Mouse (Mus musculus) erythroblast, embryonic 14.5 days (primary cell): ENCODE measurements at regions not wholly inside any gene's neighbourhood (a gene's known extent, or its start where the extent isn't known, plus 50 kb on each side); places are given as distances from the start of the nearest gene placed in this dataset.
"Not testable (repeated sequence)": the region's sequence is repeated elsewhere in the genome, so short reads cannot be mapped to it uniquely, and the experiment has no call there.

Experiments used
- H3K27me3 ChIP-seq: 2 replicates; pipeline ENCODE4 v1.6.1; 2012; ENCODE audit warnings: inconsistent platforms; ENCODE audit not compliant: control insufficient read depth
- H3K36me3 ChIP-seq: 2 replicates; pipeline ENCODE4 v1.6.1; 2012; ENCODE audit warnings: mild to moderate bottlenecking, inconsistent platforms; ENCODE audit not compliant: control insufficient read depth
- H3K4me1 ChIP-seq: 2 replicates; pipeline ENCODE4 v1.6.1; 2012; ENCODE audit warnings: inconsistent platforms; ENCODE audit not compliant: control insufficient read depth
- H3K4me3 ChIP-seq: replicated peaks from 2 replicates; pipeline ENCODE3; 2012; ENCODE audit warnings: moderate library complexity, mild to moderate bottlenecking, inconsistent platforms
- H3K9me3 ChIP-seq: 2 replicates; pipeline ENCODE4 v1.6.1; 2012; ENCODE audit warnings: low read length, inconsistent platforms, mixed read lengths; ENCODE audit not compliant: control insufficient read depth
- GATA1 ChIP-seq: IDR thresholded peaks from 2 replicates; pipeline ENCODE4 v1.6.1; 2012; ENCODE audit warnings: low read length, inconsistent platforms, mixed read lengths
- TAL1 ChIP-seq: IDR thresholded peaks from 3 replicates; pipeline ENCODE4 v1.6.1; 2012; ENCODE audit warnings: low read length, inconsistent platforms, mixed read lengths

DNA sequence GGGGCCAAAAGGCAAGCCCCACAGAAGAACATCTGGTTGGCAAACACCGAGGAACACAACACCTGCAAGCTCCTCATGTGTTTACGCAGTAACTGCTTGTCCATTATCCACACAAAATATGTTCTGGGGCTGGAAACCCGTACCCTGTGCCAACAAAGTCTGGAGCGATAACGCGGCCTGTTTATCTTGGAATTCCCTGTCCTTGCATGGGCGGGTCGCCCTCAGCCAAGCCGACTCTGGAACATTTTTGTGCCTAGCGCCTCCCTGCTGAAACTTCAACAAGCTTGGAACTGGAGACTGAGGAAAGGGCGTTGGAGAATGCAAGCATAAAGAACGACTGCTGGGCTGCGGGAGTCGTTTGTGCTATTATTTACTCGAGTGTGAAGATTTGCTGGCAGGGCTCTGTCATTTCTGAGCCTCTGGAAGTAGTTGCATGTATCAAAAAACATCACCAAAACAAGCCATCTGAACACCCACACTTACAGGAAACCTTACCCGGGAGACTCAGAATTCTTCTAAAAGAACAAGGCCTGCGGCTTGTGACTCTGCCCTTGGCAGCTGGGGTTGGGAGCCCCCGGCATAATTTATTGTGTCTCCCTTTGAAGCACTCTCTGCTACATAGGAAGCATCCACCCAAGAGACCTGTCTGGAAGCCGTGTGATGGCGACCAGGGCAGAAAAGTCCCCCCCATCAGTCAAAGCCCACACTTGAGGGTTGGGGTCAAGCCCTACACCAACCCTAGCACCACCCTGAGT is 338.3 kb upstream of the Rgma start:
- no peaks in the 10 kb centered on the region for H3K27me3 ChIP-seq
- peaks cover 38% of the 10 kb centered on the region for H3K9me3 ChIP-seq
- H3K36me3 ChIP-seq, result no peaks in the 10 kb centered on the region
- H3K4me1 ChIP-seq, result no peaks in the 10 kb centered on the region
- no peak for TF ChIP-seq GATA1
- TF ChIP-seq TAL1, result no peak
- no peak overlapping the region for H3K4me3 ChIP-seq

DNA sequence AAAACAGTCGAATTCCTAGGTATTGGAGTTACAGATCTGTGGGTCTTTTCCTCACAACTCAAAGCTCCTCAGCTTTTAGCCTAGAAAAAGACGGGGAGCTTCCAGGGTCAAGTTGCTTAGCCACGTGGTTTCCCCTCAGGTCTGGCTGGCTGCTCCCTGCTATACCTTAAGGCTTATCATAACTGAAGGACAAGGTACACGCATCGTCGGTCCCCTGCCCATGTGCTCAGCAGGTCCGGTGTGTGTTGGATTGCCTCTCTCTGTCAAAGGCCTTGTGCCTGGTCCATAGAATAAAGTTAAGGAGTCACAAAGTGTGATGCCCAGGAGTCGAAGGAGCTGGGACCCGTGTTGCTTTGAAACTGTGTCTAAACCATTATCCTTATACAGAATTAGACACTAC is 337.7 kb upstream of the Rgma start:
- H3K36me3 ChIP-seq, result no peaks in the 10 kb centered on the region
- H3K4me1 ChIP-seq, result no peaks in the 10 kb centered on the region
- peaks cover 34% of the 10 kb centered on the region for H3K9me3 ChIP-seq
- H3K27me3 ChIP-seq, result no peaks in the 10 kb centered on the region
- H3K4me3 ChIP-seq, result no peak overlapping the region
- TF ChIP-seq TAL1 (no peak), GATA1 (no peak)

GRCm38 (mm10) chr7:73039921-73040320 is 335.4 kb upstream of the Rgma start:
- H3K36me3 ChIP-seq, result no peaks in the 10 kb centered on the region
- no peaks in the 10 kb centered on the region for H3K27me3 ChIP-seq

DNA sequence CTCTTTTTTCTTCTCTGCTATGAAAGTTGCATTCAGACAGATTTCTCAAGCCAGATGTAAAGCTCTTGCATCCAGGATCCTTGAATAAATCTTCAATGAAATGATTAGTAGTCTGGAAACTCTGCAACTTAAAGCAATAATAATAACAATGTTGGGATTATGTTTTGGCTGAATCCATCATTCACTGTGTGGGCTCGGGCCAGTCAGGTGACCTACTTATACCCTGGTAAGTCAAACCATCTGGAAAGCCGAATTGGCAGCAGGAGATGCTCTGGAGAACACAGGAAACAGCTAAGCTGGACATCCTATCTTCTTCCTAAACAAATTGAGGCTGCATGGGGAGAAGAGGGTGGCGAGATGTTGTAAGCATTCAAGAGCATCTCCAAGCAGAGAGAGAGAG is 331.0 kb upstream of the Rgma start:
- Histone ChIP-seq H3K27me3 (no peaks in the 10 kb centered on the region), H3K4me3 (no peak overlapping the region), H3K4me1 (no peaks in the 10 kb centered on the region), H3K9me3 (peaks cover 19% of the 10 kb centered on the region), H3K36me3 (no peaks in the 10 kb centered on the region)
- TF ChIP-seq TAL1, result no peak
- TF ChIP-seq GATA1, result no peak

More at GRCm38 (mm10) chr7:73039921-73040320, 335.4 kb upstream of the Rgma start:
- peaks cover 33% of the 10 kb centered on the region for H3K9me3 ChIP-seq
- TF ChIP-seq GATA1 (no peak), TAL1 (no peak)
- H3K4me3 ChIP-seq, result no peak overlapping the region
- H3K4me1 ChIP-seq, result no peaks in the 10 kb centered on the region

- TF ChIP-seq GATA1 (no peak), TAL1 (no peak)
- Histone ChIP-seq H3K4me3 (no peak overlapping the region), H3K27me3 (no peaks in the 10 kb centered on the region), H3K36me3 (no peaks in the 10 kb centered on the region), H3K4me1 (no peaks in the 10 kb centered on the region), H3K9me3 (peaks cover 8% of the 10 kb centered on the region)
These were observed 319.4 kb upstream of the Rgma start for GRCm38 (mm10) chr7:73055891-73056290.

DNA sequence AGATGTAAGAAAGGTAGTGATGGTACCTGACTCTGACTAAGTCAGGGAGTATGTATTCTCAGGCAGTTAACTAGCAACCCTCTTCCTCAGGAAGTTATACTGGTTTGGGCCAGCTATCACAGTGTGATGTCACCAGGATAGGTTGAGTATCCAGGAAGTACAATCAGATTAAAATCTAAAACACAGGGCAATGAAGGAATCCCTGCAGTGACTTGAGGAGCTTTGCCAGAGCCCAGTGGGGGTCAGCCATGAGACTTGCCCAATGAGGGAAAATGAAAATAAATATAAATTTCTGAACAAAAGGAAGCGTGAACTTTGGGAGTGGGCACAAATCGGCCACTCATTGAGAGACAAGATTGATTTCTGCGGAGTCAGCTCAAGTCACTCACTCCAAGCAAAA is 311.8 kb upstream of the Rgma start:
- no peaks in the 10 kb centered on the region for H3K36me3 ChIP-seq
- TF ChIP-seq TAL1 (no peak), GATA1 (no peak)
- H3K9me3 ChIP-seq, result peaks cover 32% of the 10 kb centered on the region
- no peaks in the 10 kb centered on the region for H3K4me1 ChIP-seq
- H3K27me3 ChIP-seq, result no peaks in the 10 kb centered on the region
- H3K4me3 ChIP-seq, result no peak overlapping the region

- Histone ChIP-seq H3K4me1 (no peaks in the 10 kb centered on the region), H3K27me3 (no peaks in the 10 kb centered on the region), H3K9me3 (peaks cover 41% of the 10 kb centered on the region), H3K4me3 (no peak overlapping the region), H3K36me3 (no peaks in the 10 kb centered on the region)
- no peak for TF ChIP-seq GATA1
- TF ChIP-seq TAL1, result no peak
These were observed 306.8 kb upstream of the Rgma start for GRCm38 (mm10) chr7:73068534-73068933.

DNA sequence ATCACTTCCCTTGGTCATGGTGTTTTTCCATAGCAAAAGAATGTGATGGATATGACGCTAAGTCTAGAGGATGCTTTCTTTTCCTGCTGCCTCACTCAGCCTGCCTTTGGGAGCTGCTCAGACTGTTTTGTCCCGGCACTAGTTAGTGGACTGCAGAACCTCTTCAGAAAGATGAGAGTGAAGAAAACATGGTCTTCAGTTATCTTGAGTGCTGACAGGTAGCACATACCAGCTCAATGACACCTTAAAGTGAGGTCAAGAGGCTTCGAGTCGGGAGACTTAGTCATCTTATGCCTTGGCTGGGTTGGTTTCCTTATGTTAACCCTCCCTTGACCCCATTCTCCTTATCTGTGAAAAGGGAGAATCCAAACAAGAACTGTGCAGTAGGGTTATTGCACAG is 306.0 kb upstream of the Rgma start:
- no peaks in the 10 kb centered on the region for H3K4me1 ChIP-seq
- no peaks in the 10 kb centered on the region for H3K36me3 ChIP-seq
- H3K27me3 ChIP-seq, result no peaks in the 10 kb centered on the region
- TF ChIP-seq TAL1, result no peak
- no peak for TF ChIP-seq GATA1
- no peak overlapping the region for H3K4me3 ChIP-seq
- peaks cover 45% of the 10 kb centered on the region for H3K9me3 ChIP-seq

DNA sequence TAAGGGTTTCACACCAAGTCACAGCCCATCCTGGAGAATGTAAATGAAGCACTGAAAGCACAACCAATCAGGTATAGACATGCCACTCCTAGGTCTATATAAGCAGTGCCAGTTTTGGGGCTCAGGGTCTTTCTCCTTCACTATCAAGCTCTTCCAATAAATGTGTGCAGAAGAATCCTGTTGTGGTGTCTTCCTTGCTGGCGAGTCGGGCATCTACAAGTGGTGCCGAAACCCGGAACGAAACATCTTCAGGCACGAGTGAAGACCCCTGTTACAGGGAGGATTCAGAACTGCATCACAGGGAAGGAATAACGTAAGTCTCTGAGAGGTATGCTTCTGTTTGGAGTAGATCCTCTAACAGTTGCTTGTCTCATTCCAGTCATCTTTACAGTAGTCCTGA is 299.9 kb upstream of the Rgma start:
- H3K27me3 ChIP-seq, H3K4me3 ChIP-seq, H3K36me3 ChIP-seq, H3K4me1 ChIP-seq: not testable (repeated sequence)
- peaks cover 32% of the 10 kb centered on the region for H3K9me3 ChIP-seq
